11 mouse cellular contexts compared by ENCODE assay signal in the genomic region with DNA sequence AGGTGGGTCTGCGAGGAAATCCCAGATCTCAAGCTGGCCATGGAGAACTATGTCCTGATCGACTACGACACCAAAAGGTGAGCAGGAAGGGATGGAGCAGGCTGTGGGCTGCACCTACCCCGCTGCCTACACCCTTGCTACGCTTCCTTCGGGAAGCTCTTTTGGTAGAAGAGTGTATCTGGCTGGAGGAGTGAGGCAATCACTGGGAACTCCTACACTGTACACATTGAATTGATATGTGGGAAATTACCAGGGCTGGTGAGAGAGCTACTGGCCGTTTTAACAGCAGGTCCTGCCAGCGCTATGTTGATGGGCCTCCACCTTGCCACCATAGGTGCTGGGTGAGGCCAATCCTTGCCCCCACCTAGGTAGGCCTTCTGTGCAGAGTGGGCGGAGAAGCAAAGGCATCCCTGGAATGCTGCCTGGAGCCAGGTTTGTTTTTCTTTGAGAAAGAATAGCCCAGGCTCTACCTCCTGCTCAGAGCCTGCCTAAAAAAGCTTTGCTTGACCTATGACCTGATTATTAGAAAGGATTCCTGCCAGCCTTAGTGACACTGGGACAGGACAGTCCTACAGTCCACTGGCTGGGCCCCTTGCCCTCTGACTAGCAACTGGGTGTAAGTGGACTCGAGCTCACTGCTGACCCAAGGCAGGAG. TPM values are rescaled to one million over a fixed set of nuclear protein-coding genes. Genes with fewer than 3 reads are reported as not detected.
DNase-seq lines count a peak whose midpoint lies in the region; ATAC-seq and TF ChIP-seq lines count a peak whose summit lies in the region.
"Had no signal": no experiment of that assay in that cellular context is flagged by ENCODE, and none has a peak within 500 bp of the region (broad histone marks: within the 10 kb centered on the region; RNA-seq: fewer than 3 reads in every experiment).

No protein-coding gene starts in this region.

- no peak overlapping the region for H3K9ac ChIP-seq in heart, embryonic 15.5 days
- H3K9ac ChIP-seq in kidney, postnatal 0 days (ENCODE audit: low read depth, low read length): no peak overlapping the region

- ATAC-seq in heart, embryonic 15.5 days (replicated peaks; ENCODE audit: insufficient number of reproducible peaks, insufficient read depth, low FRiP score, low read depth): no peak
- peak; percentile 25; the same call in 1 of the 2 replicates for ATAC-seq in kidney, postnatal 0 days (replicated peaks; ENCODE audit: low FRiP score, low read depth)

- no peaks in the 10 kb centered on the region for H3K9me3 ChIP-seq in heart, embryonic 15.5 days (replicated peaks)
- no peaks in the 10 kb centered on the region for H3K9me3 ChIP-seq in kidney, postnatal 0 days (replicated peaks; ENCODE audit: low read length)

- H3K4me2 ChIP-seq in heart, embryonic 15.5 days: no peak overlapping the region
- no peak overlapping the region for H3K4me2 ChIP-seq in kidney, postnatal 0 days (ENCODE audit: low read length)
- H3K4me2 ChIP-seq: midbrain, embryonic 11.5 days had no signal

- no peaks in the 10 kb centered on the region for H3K27me3 ChIP-seq in heart, embryonic 15.5 days
- H3K27me3 ChIP-seq in kidney, postnatal 0 days (ENCODE audit: insufficient read depth, low read length): no peaks in the 10 kb centered on the region
- H3K27me3 ChIP-seq: CH12.LX had no signal

- H3K27ac ChIP-seq in heart, embryonic 15.5 days: peak overlapping the region; percentile 17
- peak overlapping the region; percentile 31; the same call in 1 of the 2 replicates for H3K27ac ChIP-seq in kidney, postnatal 0 days

- 73% methylated on average over 10 of the region's 10 CpGs for WGBS in heart, embryonic 15.5 days
- WGBS in kidney, postnatal 0 days: 76% methylated on average over 10 of the region's 10 CpGs

- H3K4me3 ChIP-seq in heart, embryonic 15.5 days: no peak overlapping the region
- H3K4me3 ChIP-seq in kidney, postnatal 0 days (replicated peaks; ENCODE audit: low read depth, low read length): no peak overlapping the region

- H3K4me1 ChIP-seq in heart, embryonic 15.5 days (replicated peaks): peaks cover 35% of the 10 kb centered on the region
- 0 out of 2 replicates have a peak, but pooled peaks cover 5% of the 10 kb centered on the region for H3K4me1 ChIP-seq in kidney, postnatal 0 days (replicated peaks; ENCODE audit: insufficient read depth, low read length)

- DNase-seq in heart, adult 8-10 months (ENCODE audit: low spot score): no peak
- peak; percentile 45 for DNase-seq in brain, adult 2 months (ENCODE audit: low read depth, low spot score)
- no peak for DNase-seq in kidney, postnatal 0 days (ENCODE audit: low spot score)
- peak; percentile 51 for DNase-seq in lung, postnatal 25 days (ENCODE audit: low spot score)
- DNase-seq in urinary bladder, postnatal 10 days (ENCODE audit: low spot score): no peak
- no peak for DNase-seq in left cerebral cortex, adult 9 months (ENCODE audit: low spot score in 2 of 2)
- DNase-seq in thymus, postnatal 36 days: no peak
- DNase-seq: gastrocnemius, postnatal 10 days had no signal

- TF ChIP-seq CTCF in kidney, postnatal 0 days (IDR thresholded peaks at IDR 0.05; ENCODE audit: low read depth): no peak

- H3K36me3 ChIP-seq in heart, embryonic 15.5 days: peaks cover 59% of the 10 kb centered on the region
- H3K36me3 ChIP-seq in kidney, postnatal 0 days (ENCODE audit: insufficient read depth, low read length): peaks cover 47% of the 10 kb centered on the region

RNA-seq across cellular contexts. Expression of a gene that starts 11.3 kb away (rescaled TPM):
- polyA plus RNA-seq in heart, embryonic 15.5 days (2015; fragmentation: Nextera tagmentation; extraction: Ambion mirVana): 16.1 and 22.4 TPM in 2 replicates
- 10 to 100 TPM; 13.3 to 24.1 (median 19.8) TPM for total RNA-seq in heart, adult 8-10 months (2022)
- polyA plus RNA-seq in kidney, postnatal 0 days (2015; fragmentation: Nextera tagmentation; extraction: Ambion mirVana): 9.7 and 9.9 TPM in 2 replicates

RNA-seq across cellular contexts. Expression of a gene that starts 24.2 kb away (rescaled TPM):
- polyA plus RNA-seq in heart, embryonic 15.5 days (2015; fragmentation: Nextera tagmentation; extraction: Ambion mirVana): 45.0 and 51.4 TPM in 2 replicates
- total RNA-seq in heart, adult 8-10 months (2022): 10 to 100 TPM; 41.2 to 44.5 (median 43.4) TPM
- 54.2 and 58.3 TPM in 2 replicates for polyA plus RNA-seq in kidney, postnatal 0 days (2015; fragmentation: Nextera tagmentation; extraction: Ambion mirVana)

RNA-seq across cellular contexts. Expression of a gene that starts 31.7 kb away (rescaled TPM):
- 38.3 and 48.3 TPM in 2 replicates for polyA plus RNA-seq in heart, embryonic 15.5 days (2015; fragmentation: Nextera tagmentation; extraction: Ambion mirVana)
- 10 to 100 TPM; 25.0 to 33.0 (median 31.5) TPM for total RNA-seq in heart, adult 8-10 months (2022)
- 57.1 and 61.9 TPM in 2 replicates for polyA plus RNA-seq in kidney, postnatal 0 days (2015; fragmentation: Nextera tagmentation; extraction: Ambion mirVana)

RNA-seq across cellular contexts. Expression of a gene that starts 32.1 kb away (rescaled TPM):
- 65.2 and 83.1 TPM in 2 replicates for polyA plus RNA-seq in heart, embryonic 15.5 days (2015; fragmentation: Nextera tagmentation; extraction: Ambion mirVana)
- total RNA-seq in heart, adult 8-10 months (2022): 10 to 100 TPM; 29.8 to 37.4 (median 32.7) TPM
- 83.7 and 86.6 TPM in 2 replicates for polyA plus RNA-seq in kidney, postnatal 0 days (2015; fragmentation: Nextera tagmentation; extraction: Ambion mirVana)

RNA-seq across cellular contexts. Expression of a gene that starts 38.8 kb away (rescaled TPM):
- polyA plus RNA-seq in heart, embryonic 15.5 days (2015; fragmentation: Nextera tagmentation; extraction: Ambion mirVana): 0.16 and 0.19 TPM in 2 replicates
- total RNA-seq in heart, adult 8-10 months (2022): under 1 TPM; 0.14 to 0.50 (median 0.20) TPM
- polyA plus RNA-seq in kidney, postnatal 0 days (2015; fragmentation: Nextera tagmentation; extraction: Ambion mirVana): 0.09 TPM in 1 of 2 replicates, not detected in the other
- polyA plus RNA-seq: midbrain, embryonic 11.5 days had no signal

Comparison
In these comparisons a context has a peak if more than half of its experiments do, and no peak if none do; other contexts are left out.
1. DNase-seq: peak in brain, adult 2 months (single experiment) and lung, postnatal 25 days (single experiment); none in heart, adult 8-10 months (single experiment), kidney, postnatal 0 days (single experiment), urinary bladder, postnatal 10 days (single experiment), left cerebral cortex, adult 9 months (0 of 2) and thymus, postnatal 36 days (0 of 2).